8 mouse cellular contexts compared by ENCODE assay signal in genomic region chr7:75609456-75610262, GRCm38 (mm10).
A peak's percentile ranks its signal among the peaks of the same experiment; 100 is the strongest.
DNase-seq lines count a peak whose midpoint lies in the region; ATAC-seq lines count a peak whose summit lies in the region.

No protein-coding gene starts in this region.

- H3K9me3 ChIP-seq in liver, embryonic 16.5 days (replicated peaks; ENCODE audit: control insufficient read depth, low read length) = no peaks in the 10 kb centered on the region
- no peaks in the 10 kb centered on the region for H3K9me3 ChIP-seq in stomach, embryonic 16.5 days (replicated peaks; ENCODE audit: control insufficient read depth, low read length)

- peak overlapping the region; percentile 91 for H3K27ac ChIP-seq in brown adipose tissue, adult 24 weeks (replicated peaks; ENCODE audit: low read depth, low read length)
- peak overlapping the region; percentile 96 for H3K27ac ChIP-seq in liver, embryonic 16.5 days (ENCODE audit: low read length)
- peak overlapping the region; percentile 88 for H3K27ac ChIP-seq in stomach, embryonic 16.5 days (ENCODE audit: low read length)

- peak; percentile 50 to 68 for DNase-seq in adrenal gland, adult (ENCODE audit: inconsistent age in 2 of 2, low spot score in 1 of 2)
- no peak for DNase-seq in adrenal gland, postnatal 36 days
- peak; percentile 90 for DNase-seq in induced T-regulatory cell, adult 2 months (ENCODE audit: low read depth)
- DNase-seq in c-Kit-positive CD71-positive TER-119-positive erythroid progenitor cells, embryonic 14.5 days (ENCODE audit: low spot score) = no peak
- DNase-seq in layer of hippocampus, adult 9-11 months = no peak

- H3K36me3 ChIP-seq in liver, embryonic 16.5 days (ENCODE audit: control insufficient read depth, insufficient read depth) = peaks cover 20% of the 10 kb centered on the region
- H3K36me3 ChIP-seq in stomach, embryonic 16.5 days (ENCODE audit: control insufficient read depth, insufficient read depth, low read length) = no peaks in the 10 kb centered on the region; the same call in 1 of the 2 replicates

- no peak for ATAC-seq in liver, embryonic 16.5 days (ENCODE audit: low read depth)
- peak; percentile 38; the same call in 1 of the 2 replicates for ATAC-seq in stomach, embryonic 16.5 days (ENCODE audit: insufficient read depth, low FRiP score)

- H3K4me3 ChIP-seq in brown adipose tissue, adult 24 weeks (ENCODE audit: insufficient read depth, low read depth, low read length) = peak overlapping the region; percentile 58
- peak overlapping the region; percentile 7; the same call in 1 of the 2 replicates for H3K4me3 ChIP-seq in liver, embryonic 16.5 days (ENCODE audit: low read depth, low read length)
- H3K4me3 ChIP-seq in stomach, embryonic 16.5 days (replicated peaks; ENCODE audit: low read length) = no peak overlapping the region

- peak overlapping the region; percentile 50 for H3K4me2 ChIP-seq in liver, embryonic 16.5 days (ENCODE audit: low read depth, low read length)
- H3K4me2 ChIP-seq in stomach, embryonic 16.5 days (ENCODE audit: low read depth, low read length) = no peak overlapping the region

- peaks cover 10% of the 10 kb centered on the region for H3K4me1 ChIP-seq in brown adipose tissue, adult 24 weeks (ENCODE audit: control insufficient read depth, insufficient read depth, insufficient read length, low read length)
- H3K4me1 ChIP-seq in liver, embryonic 16.5 days (ENCODE audit: control insufficient read depth, low read depth, low read length) = peaks cover 42% of the 10 kb centered on the region
- H3K4me1 ChIP-seq in stomach, embryonic 16.5 days (ENCODE audit: control insufficient read depth, insufficient read depth, low read length) = peaks cover 42% of the 10 kb centered on the region

- no peaks in the 10 kb centered on the region for H3K27me3 ChIP-seq in liver, embryonic 16.5 days (ENCODE audit: control insufficient read depth, insufficient read depth, low read depth, low read length)
- H3K27me3 ChIP-seq in stomach, embryonic 16.5 days (ENCODE audit: control insufficient read depth, insufficient read depth, low read length) = no peaks in the 10 kb centered on the region

- WGBS in liver, embryonic 16.5 days (ENCODE audit: insufficient replicate concordance) = 65% methylated on average over 14 of the region's 14 CpGs
- 82% methylated on average over 14 of the region's 14 CpGs for WGBS in stomach, embryonic 16.5 days

- peak overlapping the region; percentile 63 for H3K9ac ChIP-seq in liver, embryonic 16.5 days (ENCODE audit: low read depth, low read length)
- H3K9ac ChIP-seq in stomach, embryonic 16.5 days (ENCODE audit: low read length) = no peak overlapping the region

Comparison
In these comparisons a context has a peak if more than half of its experiments do, and no peak if none do; other contexts are left out.
1. DNase-seq: peak in adrenal gland, adult (2 of 2) and induced T-regulatory cell, adult 2 months (single experiment); none in adrenal gland, postnatal 36 days (0 of 2), c-Kit-positive CD71-positive TER-119-positive erythroid progenitor cells, embryonic 14.5 days (single experiment) and layer of hippocampus, adult 9-11 months (single experiment).
2. Peak in every context shown above with its lines, with median percentiles within 50 percentile points of each other: H3K27ac ChIP-seq.